Mouse (Mus musculus) embryonic fibroblast, embryonic 13.5 days (primary cell): ENCODE measurements around the gene Faim2. TPM values are rescaled to one million over a fixed set of nuclear protein-coding genes. Genes with fewer than 3 reads are reported as not detected.

ENCODE experiments used
- H3K27ac ChIP-seq: 2 replicates; pipeline ENCODE4 v1.5.1; 2012; ENCODE audit warnings: low read length, control low read depth, inconsistent platforms; ENCODE audit not compliant: insufficient read depth
- H3K4me1 ChIP-seq: 2 replicates; pipeline ENCODE4 v1.6.1; 2011; ENCODE audit warnings: low read length; ENCODE audit not compliant: control insufficient read depth, insufficient read depth
- H3K4me3 ChIP-seq: 2 replicates; pipeline ENCODE4 v1.5.1; 2011; ENCODE audit warnings: mild to moderate bottlenecking, control low read depth, low read length; ENCODE audit not compliant: insufficient read depth
- CTCF ChIP-seq: IDR thresholded peaks from 2 replicates; pipeline ENCODE4 v1.5.1; 2011; ENCODE audit warnings: mild to moderate bottlenecking, control low read depth, low read length, moderate library complexity, borderline replicate concordance; ENCODE audit not compliant: insufficient read depth
- POLR2A ChIP-seq: IDR thresholded peaks from 2 replicates; pipeline ENCODE4 v1.6.1; 2011; ENCODE audit warnings: low read depth, mild to moderate bottlenecking, control low read depth, low read length, moderate library complexity
- polyA plus RNA-seq: library from polyadenylated mRNA; stranded (reverse); fragments of >200 nt; gene quantifications from 2 replicates; pipeline ENCODE4 v1.2.4, GENCODE M21; 2011; ENCODE audit warnings: low read depth; ENCODE audit not compliant: missing spikeins, insufficient read length

Gene Faim2
- polyA plus RNA-seq, 1 experiment: 1.4 TPM

GRCm38 (mm10) chr15:99498781-99499180 is 29.2 kb downstream of the Faim2 start:
- TF ChIP-seq POLR2A (no peak), CTCF (no peak)
- no peak overlapping the region for H3K27ac ChIP-seq
- no peak overlapping the region for H3K4me3 ChIP-seq
- H3K4me1 ChIP-seq: peaks cover 3% of the 10 kb centered on the region; the same call in 1 of the 2 replicates

GRCm38 (mm10) chr15:99498356-99498755 is 29.6 kb downstream of the Faim2 start:
- H3K4me1 ChIP-seq: peaks cover 3% of the 10 kb centered on the region; the same call in 1 of the 2 replicates
- no peak overlapping the region for H3K27ac ChIP-seq
- TF ChIP-seq POLR2A (no peak), CTCF (no peak)
- H3K4me3 ChIP-seq: no peak overlapping the region

- peak overlapping the region; percentile 41 for H3K27ac ChIP-seq
- no peak overlapping the region for H3K4me3 ChIP-seq
- no peak for TF ChIP-seq CTCF
- no peak for TF ChIP-seq POLR2A
- peaks cover 3% of the 10 kb centered on the region; the same call in 1 of the 2 replicates for H3K4me1 ChIP-seq
Observed at GRCm38 (mm10) chr15:99497527-99498242, 30.3 kb downstream of the Faim2 start.

- Histone ChIP-seq H3K4me3 (no peak overlapping the region), H3K27ac (peak overlapping the region; percentile 41), H3K4me1 (peaks cover under 1% of the 10 kb centered on the region; the same call in 1 of the 2 replicates)
- TF ChIP-seq POLR2A (no peak), CTCF (0 out of 2 replicates have a peak, but pooled peaks have one; percentile 23)
Observed at GRCm38 (mm10) chr15:99497061-99497460, 30.9 kb downstream of the Faim2 start.

- Histone ChIP-seq H3K27ac (no peak overlapping the region), H3K4me1 (no peaks in the 10 kb centered on the region), H3K4me3 (no peak overlapping the region)
- no peak for TF ChIP-seq CTCF
- no peak for TF ChIP-seq POLR2A
Observed at GRCm38 (mm10) chr15:99484745-99485144, 43.2 kb downstream of the Faim2 start.

GRCm38 (mm10) chr15:99475814-99476213 is 52.2 kb downstream of the Faim2 start:
- H3K4me3 ChIP-seq: no peak overlapping the region
- TF ChIP-seq CTCF (no peak), POLR2A (no peak; the same call in 1 of the 2 replicates)
- H3K4me1 ChIP-seq: no peaks in the 10 kb centered on the region
- no peak overlapping the region for H3K27ac ChIP-seq

GRCm38 (mm10) chr15:99474576-99474926 is 53.4 kb downstream of the Faim2 start, which contains the start of gene Bcdin3d:
TSS of gene Bcdin3d (minus strand) at chr15:99474730.
- Histone ChIP-seq H3K4me1 (no peaks in the 10 kb centered on the region), H3K4me3 (peak within 1 kb of the TSS; percentile 63), H3K27ac (peak within 1 kb of the TSS; percentile 84)
- TF ChIP-seq CTCF (peak; percentile 16; the same call in 1 of the 2 replicates), POLR2A (peak; percentile 67)

GRCm38 (mm10) chr15:99473801-99474575 is 54.0 kb downstream of the Faim2 start:
- no peak for TF ChIP-seq CTCF
- TF ChIP-seq POLR2A: peak; percentile 48; the same call in 1 of the 2 replicates
- H3K27ac ChIP-seq: peak overlapping the region; percentile 84
- H3K4me3 ChIP-seq: peak overlapping the region; percentile 63
- H3K4me1 ChIP-seq: no peaks in the 10 kb centered on the region

GRCm38 (mm10) chr15:99472972-99473371 is 55.0 kb downstream of the Faim2 start:
- no peak overlapping the region for H3K4me3 ChIP-seq
- no peaks in the 10 kb centered on the region for H3K4me1 ChIP-seq
- no peak for TF ChIP-seq CTCF
- TF ChIP-seq POLR2A: no peak
- H3K27ac ChIP-seq: no peak overlapping the region

GRCm38 (mm10) chr15:99471677-99472063 is 56.3 kb downstream of the Faim2 start:
- Histone ChIP-seq H3K4me1 (no peaks in the 10 kb centered on the region), H3K27ac (no peak overlapping the region)
- TF ChIP-seq CTCF: no peak
- TF ChIP-seq POLR2A: no peak

More at GRCm38 (mm10) chr15:99471677-99472063, 56.3 kb downstream of the Faim2 start:
- H3K4me3 ChIP-seq: no peak overlapping the region
